Mouse (Mus musculus) limb, embryonic 14.5 days (tissue): ENCODE measurements around the gene Capn5. TPM values are rescaled to one million over a fixed set of nuclear protein-coding genes. Genes with fewer than 3 reads are reported as not detected.
A peak's percentile ranks its signal among the peaks of the same experiment; 100 is the strongest.

Experiments
- ATAC-seq: fragments of 200-750 bp; cut with Nextera tagmentation; 2 replicates; pipeline ENCODE4 v1.8.0; 2017; ENCODE audit warnings: low read depth, moderate number of reproducible peaks, moderate TSS enrichment; ENCODE audit not compliant: low FRiP score
- DNase-seq: peaks from one replicate; pipeline ENCODE4 v3.0.0-alpha.2; 2015; ENCODE audit warnings: low spot score
- H3K27ac ChIP-seq: fragments of 300-500 bp; sonication (generic); replicated peaks from 2 replicates; pipeline ENCODE4 v1.5.1; 2014; ENCODE audit warnings: low read depth, mild to moderate bottlenecking, low read length, moderate library complexity, mixed read lengths
- H3K27me3 ChIP-seq: fragments of 300-500 bp; sonication (generic); 2 replicates; pipeline ENCODE4 v1.6.1; 2014; ENCODE audit warnings: low read length, mixed read lengths; ENCODE audit not compliant: control insufficient read depth, insufficient read depth
- H3K36me3 ChIP-seq: fragments of 300-500 bp; sonication (generic); 2 replicates; pipeline ENCODE4 v1.6.1; 2014; ENCODE audit warnings: mild to moderate bottlenecking, low read length, moderate library complexity, mixed read lengths; ENCODE audit not compliant: control insufficient read depth, insufficient read depth
- H3K4me1 ChIP-seq: fragments of 300-500 bp; sonication (generic); 2 replicates; pipeline ENCODE4 v1.6.1; 2014; ENCODE audit warnings: antibody characterized with exemption, low read length, mixed read lengths; ENCODE audit not compliant: control insufficient read depth, insufficient read depth
- H3K4me2 ChIP-seq: fragments of 300-500 bp; sonication (generic); replicated peaks from 2 replicates; pipeline ENCODE4 v1.6.1; 2014; ENCODE audit warnings: low read depth, mild to moderate bottlenecking, low read length, moderate library complexity; ENCODE audit not compliant: severe bottlenecking
- H3K4me3 ChIP-seq: fragments of 300-500 bp; sonication (generic); replicated peaks from 2 replicates; pipeline ENCODE4 v1.5.1; 2014; ENCODE audit warnings: low read length
- H3K9ac ChIP-seq: fragments of 300-500 bp; sonication (generic); 2 replicates; pipeline ENCODE4 v1.6.1; 2014; ENCODE audit warnings: mild to moderate bottlenecking, low read depth, low read length, moderate library complexity; ENCODE audit not compliant: severe bottlenecking
- H3K9me3 ChIP-seq: fragments of 300-500 bp; sonication (generic); 2 replicates; pipeline ENCODE4 v1.6.1; 2016; ENCODE audit warnings: low read length; ENCODE audit not compliant: control insufficient read depth
- POLR2A ChIP-seq: fragments of 200-500 bp; IDR thresholded peaks from 2 replicates; pipeline ENCODE4 v1.8.0; 2012; ENCODE audit warnings: inconsistent platforms, mild to moderate bottlenecking, moderate library complexity, borderline replicate concordance; ENCODE audit not compliant: insufficient read depth, insufficient read length; ENCODE audit errors: extremely low read depth
- WGBS: fragments of 180-500 bp; shearing (Covaris S2); extraction: QIAGEN DNeasy Blood & Tissue Kit; methylation state at CpG from one replicate; pipeline ENCODE4 v1.1.7; 2014; 5-methylcytosine and 5-hydroxymethylcytosine counted together
- polyA plus RNA-seq, 2 experiments: library from polyadenylated mRNA; depleted of rRNA in 1 of 2; stranded (reverse) in 1 of 2; unstranded in 1 of 2; fragments of >200 nt; fragmentation: Nextera tagmentation in 1 of 2; extraction: Ambion mirVana in 1 of 2; gene quantifications; 2 replicates each; pipeline versions ENCODE4 v1.2.1 to v1.2.3; 2012 to 2014

Gene Capn5
- polyA plus RNA-seq, 2 experiments, result 6.5 to 9.6 TPM

DNA sequence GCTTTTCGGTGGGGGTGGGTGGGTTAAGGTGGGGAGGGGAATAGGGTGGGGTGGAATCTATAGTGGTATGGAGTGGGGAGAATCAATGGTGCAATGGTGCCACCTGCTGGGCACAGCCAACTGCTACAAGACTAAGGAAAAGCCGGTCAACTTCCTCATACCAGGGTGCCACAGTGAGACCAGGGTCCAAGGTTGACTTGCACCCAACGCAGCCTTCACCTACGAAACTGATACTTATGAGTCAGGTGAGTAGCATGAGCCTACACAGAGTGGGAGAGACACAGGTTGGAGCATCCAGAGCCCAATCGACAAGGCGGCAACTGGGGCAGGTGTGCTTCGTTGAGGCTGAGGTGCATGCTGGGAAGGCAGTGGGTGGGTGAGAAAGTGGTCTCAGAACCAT lies 57.7 kb downstream of the Capn5 start:
- H3K9me3 ChIP-seq, result no peaks in the 10 kb centered on the region
- H3K36me3 ChIP-seq, result no peaks in the 10 kb centered on the region
- WGBS, result 5% methylated on average over 7 of the region's 7 CpGs
- H3K4me2 ChIP-seq, result peak overlapping the region; percentile 47
- DNase-seq (peak; percentile 72), ATAC-seq (peak; percentile 77)
- TF ChIP-seq POLR2A, result no peak
- no peak overlapping the region for H3K27ac ChIP-seq
- H3K4me3 ChIP-seq, result peak overlapping the region; percentile 13
- H3K27me3 ChIP-seq, result no peaks in the 10 kb centered on the region
- no peak overlapping the region for H3K9ac ChIP-seq
- no peaks in the 10 kb centered on the region for H3K4me1 ChIP-seq

DNA sequence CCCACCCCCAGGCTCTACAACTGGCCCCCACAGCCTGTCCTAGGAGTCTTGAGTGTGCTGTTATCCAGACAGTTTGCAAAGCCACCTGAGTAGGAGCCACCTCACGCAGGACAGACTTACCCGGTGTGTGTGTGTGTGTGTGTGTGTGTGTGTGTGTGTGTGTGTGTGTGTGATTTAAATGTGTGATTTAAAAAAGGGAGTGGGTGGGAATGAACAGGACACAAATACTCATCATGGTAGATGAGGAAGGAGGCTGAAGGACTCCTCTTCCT lies 58.2 kb downstream of the Capn5 start:
- peak; percentile 4; the same call in 1 of the 2 replicates for ATAC-seq
- Histone ChIP-seq H3K36me3 (no peaks in the 10 kb centered on the region), H3K27me3 (no peaks in the 10 kb centered on the region), H3K27ac (no peak overlapping the region), H3K4me1 (no peaks in the 10 kb centered on the region), H3K9me3 (no peaks in the 10 kb centered on the region), H3K4me3 (no peak overlapping the region), H3K9ac (no peak overlapping the region), H3K4me2 (peak overlapping the region; percentile 47; the same call in 1 of the 2 replicates)
- WGBS, result 70% methylated on average over 2 of the region's 2 CpGs
- no peak for DNase-seq
- TF ChIP-seq POLR2A, result no peak

DNA sequence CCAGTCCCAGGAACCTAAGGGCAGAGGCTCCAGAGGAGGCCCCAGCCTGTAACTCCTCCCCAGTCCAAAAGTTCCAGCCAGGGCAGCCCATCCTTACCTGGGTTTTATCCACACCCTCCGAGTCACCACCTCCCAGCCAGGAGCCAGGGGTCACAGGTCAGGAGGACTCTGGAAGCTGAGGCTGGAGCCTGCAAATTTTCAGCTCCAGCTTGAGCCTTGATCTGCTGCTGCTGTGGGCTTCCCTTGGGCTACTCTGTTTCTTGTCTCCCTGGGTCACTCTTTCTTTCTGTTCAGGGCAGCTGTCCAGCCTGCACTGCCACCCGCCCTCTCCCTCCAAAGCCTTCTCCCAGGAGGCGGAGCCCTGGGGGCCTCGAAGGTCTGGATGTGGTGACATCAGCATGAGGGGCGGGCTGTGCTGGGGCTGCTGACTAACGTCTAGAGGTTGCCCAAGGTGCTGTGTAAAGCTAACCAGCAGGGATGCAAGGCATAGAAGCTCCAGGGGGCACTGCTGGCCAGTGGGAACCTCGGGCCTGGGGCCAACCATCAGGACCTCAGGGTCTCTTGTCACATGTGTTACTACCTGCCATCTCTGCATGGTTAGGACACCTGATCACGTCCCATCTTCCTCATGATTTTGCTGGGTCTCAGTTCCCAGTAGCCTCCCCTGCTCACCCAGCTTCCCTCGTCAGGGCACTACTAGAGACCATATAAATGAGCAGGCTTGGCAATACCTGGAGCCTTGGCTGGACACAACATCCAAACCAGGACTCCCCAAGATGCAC lies 58.7 kb downstream of the Capn5 start, which contains the start of gene Myo7a:
Myo7a (minus strand) TSS at position 346 of the 782 bp plus-strand sequence.
- ATAC-seq (no peak), DNase-seq (no peak)
- Histone ChIP-seq H3K4me2 (peak within 1 kb of the TSS; percentile 47), H3K27ac (no peak within 1 kb of the TSS), H3K9me3 (no peaks in the 10 kb centered on the region), H3K9ac (no peak within 1 kb of the TSS), H3K27me3 (no peaks in the 10 kb centered on the region), H3K4me3 (peak within 1 kb of the TSS; percentile 13), H3K4me1 (no peaks in the 10 kb centered on the region), H3K36me3 (no peaks in the 10 kb centered on the region)
- TF ChIP-seq POLR2A, result no peak
- 29% methylated on average over 9 of the region's 9 CpGs for WGBS

DNA sequence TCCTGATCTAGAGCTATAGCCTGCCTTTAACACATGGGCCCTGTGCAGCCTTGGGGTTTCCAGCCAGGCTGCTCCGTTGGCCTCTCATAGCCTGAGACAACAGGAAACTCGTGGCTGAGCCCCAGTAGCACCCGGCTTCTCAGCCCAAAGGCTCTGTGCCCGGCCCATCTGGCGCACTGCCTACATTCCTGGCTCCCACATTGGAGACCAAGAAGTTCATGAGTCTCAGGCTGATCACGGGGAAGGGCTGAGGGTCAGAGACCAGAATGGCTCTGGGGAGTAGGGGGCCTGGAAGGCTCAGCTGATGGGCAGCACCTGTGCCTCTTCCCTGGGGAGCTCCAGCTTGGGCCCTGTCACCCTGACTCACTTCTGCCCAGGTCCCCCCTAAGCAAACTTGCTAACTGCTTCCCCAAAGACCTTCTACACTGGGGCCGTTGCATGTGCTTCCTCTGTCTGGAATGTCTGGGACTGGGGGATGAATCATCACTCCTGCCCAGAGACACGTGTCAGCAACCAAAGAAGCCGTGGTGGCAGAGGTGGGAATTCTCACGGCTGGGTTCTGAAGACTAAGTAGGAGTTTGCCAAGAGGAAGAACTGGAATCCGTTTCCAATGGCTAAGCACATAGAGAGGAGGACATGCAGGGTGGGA lies 60.9 kb downstream of the Capn5 start:
- Histone ChIP-seq H3K9me3 (no peaks in the 10 kb centered on the region), H3K27me3 (no peaks in the 10 kb centered on the region), H3K27ac (no peak overlapping the region), H3K4me2 (no peak overlapping the region), H3K9ac (peak overlapping the region; percentile 25; the same call in 1 of the 2 replicates), H3K4me3 (no peak overlapping the region), H3K4me1 (no peaks in the 10 kb centered on the region), H3K36me3 (no peaks in the 10 kb centered on the region)
- no peak for ATAC-seq
- no peak for TF ChIP-seq POLR2A
- WGBS, result 42% methylated on average over 11 of the region's 11 CpGs
- DNase-seq, result peak; percentile 26

DNA sequence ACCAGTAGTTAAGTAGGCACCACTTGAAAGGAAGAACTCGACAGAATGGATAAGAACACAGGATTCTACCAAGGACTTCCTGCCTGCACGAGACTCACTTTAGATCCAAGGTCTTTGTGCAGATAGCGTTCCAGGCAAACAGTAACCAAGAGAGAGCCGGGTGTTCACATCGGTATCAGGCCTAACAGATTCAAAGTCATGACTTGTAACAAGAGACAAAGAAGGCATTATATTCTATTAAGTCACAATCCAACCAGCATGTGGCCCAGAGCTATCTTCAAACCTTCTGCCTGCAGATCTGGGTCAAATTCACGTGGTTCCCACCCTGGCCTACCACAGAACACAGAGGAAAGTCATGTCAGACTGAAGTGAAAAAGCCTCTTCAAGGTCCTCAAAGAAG lies 63.4 kb downstream of the Capn5 start:
- Histone ChIP-seq H3K36me3 (no peaks in the 10 kb centered on the region), H3K4me3 (no peak overlapping the region), H3K27ac (no peak overlapping the region), H3K27me3 (no peaks in the 10 kb centered on the region), H3K9ac (no peak overlapping the region), H3K4me2 (no peak overlapping the region), H3K4me1 (peaks cover 9% of the 10 kb centered on the region), H3K9me3 (no peaks in the 10 kb centered on the region)
- 68% methylated on average over 6 of the region's 6 CpGs for WGBS
- TF ChIP-seq POLR2A, result no peak
- no peak for DNase-seq
- ATAC-seq, result no peak
